Mouse (Mus musculus) ES-Bruce4 (cell line): ENCODE data around the gene Stk4. TPM values are rescaled to one million over a fixed set of nuclear protein-coding genes. Genes with fewer than 3 reads are reported as not detected.
A peak's percentile ranks its signal among the peaks of the same experiment; 100 is the strongest.
"Not testable (repeated sequence)": the region's sequence is repeated elsewhere in the genome, so short reads cannot be mapped to it uniquely, and the experiment has no call there.

Experiments used
- H3K27ac ChIP-seq: 2 replicates; pipeline ENCODE4 v1.5.1; 2012; ENCODE audit warnings: low read length, inconsistent platforms; ENCODE audit not compliant: insufficient read depth
- H3K27me3 ChIP-seq: 2 replicates; pipeline ENCODE4 v1.6.1; 2012; ENCODE audit warnings: mild to moderate bottlenecking, low read length, inconsistent platforms; ENCODE audit not compliant: control insufficient read depth, poor library complexity, insufficient read depth, severe bottlenecking
- H3K36me3 ChIP-seq: 2 replicates; pipeline ENCODE4 v1.6.1; 2012; ENCODE audit warnings: inconsistent platforms, mild to moderate bottlenecking, low read length, moderate library complexity; ENCODE audit not compliant: control insufficient read depth, poor library complexity, insufficient read depth, severe bottlenecking
- H3K4me1 ChIP-seq: one replicate; pipeline ENCODE4 v1.8.1; 2011; ENCODE audit warnings: low read length; ENCODE audit not compliant: control insufficient read depth, insufficient read depth
- H3K4me3 ChIP-seq: 2 replicates; pipeline ENCODE4 v1.5.1; 2011; ENCODE audit warnings: low read depth, mild to moderate bottlenecking, low read length
- H3K9ac ChIP-seq: 2 replicates; pipeline ENCODE4 v1.6.1; 2012; ENCODE audit warnings: low read depth, mild to moderate bottlenecking, inconsistent platforms; ENCODE audit not compliant: poor library complexity, severe bottlenecking
- H3K9me3 ChIP-seq: replicated peaks from 2 replicates; pipeline ENCODE4 v1.6.1; 2012; ENCODE audit warnings: mild to moderate bottlenecking, low read length, inconsistent platforms; ENCODE audit not compliant: control insufficient read depth, poor library complexity, insufficient read depth, severe bottlenecking
- CTCF ChIP-seq: IDR thresholded peaks from one replicate; pipeline ENCODE4 v1.8.1; 2011; ENCODE audit warnings: low read depth, low read length
- EP300 ChIP-seq: IDR thresholded peaks from 2 replicates; pipeline ENCODE4 v1.6.1; 2011; ENCODE audit warnings: low read depth, low read length; ENCODE audit not compliant: insufficient read depth
- POLR2A ChIP-seq: IDR thresholded peaks from one replicate; pipeline ENCODE4 v1.8.1; 2011; ENCODE audit warnings: low read length; ENCODE audit not compliant: insufficient read depth
- polyA plus RNA-seq: library from polyadenylated mRNA; stranded (reverse); fragments of >200 nt; gene quantifications from 2 replicates; pipeline ENCODE4 v1.2.4, GENCODE M21; 2011; ENCODE audit warnings: low read depth; ENCODE audit not compliant: missing spikeins, insufficient read depth, insufficient read length

The Stk4 gene
- polyA plus RNA-seq, 1 experiment, result 74.8 TPM

- H3K27ac ChIP-seq, result no peak overlapping the region
- H3K4me1 ChIP-seq, result no peaks in the 10 kb centered on the region
- no peaks in the 10 kb centered on the region for H3K9me3 ChIP-seq
- no peaks in the 10 kb centered on the region for H3K27me3 ChIP-seq
- no peak for TF ChIP-seq EP300
- peaks cover 54% of the 10 kb centered on the region for H3K36me3 ChIP-seq
- no peak overlapping the region for H3K9ac ChIP-seq
- H3K4me3 ChIP-seq, result no peak overlapping the region
Measured at GRCm38 (mm10) chr2:164059634-164060235, 10.4 kb upstream of the Stk4 start.

- Histone ChIP-seq H3K9me3 (no peaks in the 10 kb centered on the region), H3K27me3 (no peaks in the 10 kb centered on the region), H3K27ac (peak within 1 kb of the TSS; percentile 45), H3K4me3 (peak within 1 kb of the TSS; percentile 81), H3K36me3 (peaks cover 7% of the 10 kb centered on the region), H3K9ac (peak within 1 kb of the TSS; percentile 83), H3K4me1 (no peaks in the 10 kb centered on the region)
- TF ChIP-seq CTCF (no peak), POLR2A (peak; percentile 93), EP300 (peak; percentile 24; the same call in 1 of the 2 replicates)
Measured at GRCm38 (mm10) chr2:164070765-164071436, 779 bp downstream of the Stk4 start, which contains the start of gene Tomm34. TSS of gene Tomm34 (minus strand) at chr2:164071169.

GRCm38 (mm10) chr2:164071437-164071820 lies 1.3 kb downstream of the Stk4 start:
- not testable (repeated sequence) for H3K9me3 ChIP-seq, H3K4me1 ChIP-seq, H3K27me3 ChIP-seq, H3K36me3 ChIP-seq
- Histone ChIP-seq H3K9ac (peak overlapping the region; percentile 83), H3K27ac (peak overlapping the region; percentile 45), H3K4me3 (peak overlapping the region; percentile 27)

- Histone ChIP-seq H3K9me3 (no peaks in the 10 kb centered on the region), H3K36me3 (no peaks in the 10 kb centered on the region), H3K27ac (peak overlapping the region; percentile 69), H3K27me3 (no peaks in the 10 kb centered on the region), H3K4me3 (no peak overlapping the region), H3K9ac (peak overlapping the region; percentile 83), H3K4me1 (no peaks in the 10 kb centered on the region)
- no peak for TF ChIP-seq CTCF
- no peak for TF ChIP-seq EP300
- TF ChIP-seq POLR2A, result no peak
Measured at GRCm38 (mm10) chr2:164072109-164072508, 2.0 kb downstream of the Stk4 start.

GRCm38 (mm10) chr2:164073120-164073519 lies 3.0 kb downstream of the Stk4 start:
- no peak for TF ChIP-seq POLR2A
- TF ChIP-seq CTCF, result no peak
- TF ChIP-seq EP300, result no peak
- no peaks in the 10 kb centered on the region for H3K27me3 ChIP-seq
- no peaks in the 10 kb centered on the region for H3K36me3 ChIP-seq
- H3K9me3 ChIP-seq, result no peaks in the 10 kb centered on the region
- H3K4me3 ChIP-seq, result no peak overlapping the region; the same call in 1 of the 2 replicates
- no peaks in the 10 kb centered on the region for H3K4me1 ChIP-seq
- peak overlapping the region; percentile 42 for H3K9ac ChIP-seq
- H3K27ac ChIP-seq, result peak overlapping the region; percentile 69

- peak overlapping the region; percentile 99 for H3K4me3 ChIP-seq
- H3K9me3 ChIP-seq, result no peaks in the 10 kb centered on the region
- H3K27ac ChIP-seq, result no peak overlapping the region; the same call in 1 of the 2 replicates
- no peaks in the 10 kb centered on the region for H3K27me3 ChIP-seq
- TF ChIP-seq POLR2A (peak; percentile 95), CTCF (peak; percentile 76), EP300 (0 out of 2 replicates have a peak, but pooled peaks have one; percentile 39)
- no peaks in the 10 kb centered on the region for H3K36me3 ChIP-seq
- peak overlapping the region; percentile 87 for H3K9ac ChIP-seq
- no peaks in the 10 kb centered on the region for H3K4me1 ChIP-seq
Measured at GRCm38 (mm10) chr2:164073918-164074578, 3.9 kb downstream of the Stk4 start.
